Mouse (Mus musculus) lung, adult 2 months (tissue): Measurements from ENCODE around the gene 4930451I11Rik.

Source experiments
- CTCF ChIP-seq: fragments of 200-500 bp; IDR thresholded peaks from 2 replicates; pipeline ENCODE4 v1.5.1; 2011; ENCODE audit warnings: mild to moderate bottlenecking, low read length, control low read depth; ENCODE audit not compliant: insufficient read depth
- POLR2A ChIP-seq: fragments of 200-500 bp; IDR thresholded peaks from 2 replicates; pipeline ENCODE4 v1.6.1; 2011; ENCODE audit warnings: low read depth, mild to moderate bottlenecking, control low read depth, low read length, borderline replicate concordance; ENCODE audit errors: extremely low read depth

- TF ChIP-seq POLR2A: no peak
- no peak for TF ChIP-seq CTCF
Measured at GRCm38 (mm10) chr7:126786142-126786541, 45.3 kb downstream of the 4930451I11Rik start.
